Mouse (Mus musculus): ENCODE data around the gene Ifi35.
"Not testable (repeated sequence)": the region's sequence is repeated elsewhere in the genome, so short reads cannot be mapped to it uniquely, and the experiment has no call there.

The Ifi35 gene

DNA sequence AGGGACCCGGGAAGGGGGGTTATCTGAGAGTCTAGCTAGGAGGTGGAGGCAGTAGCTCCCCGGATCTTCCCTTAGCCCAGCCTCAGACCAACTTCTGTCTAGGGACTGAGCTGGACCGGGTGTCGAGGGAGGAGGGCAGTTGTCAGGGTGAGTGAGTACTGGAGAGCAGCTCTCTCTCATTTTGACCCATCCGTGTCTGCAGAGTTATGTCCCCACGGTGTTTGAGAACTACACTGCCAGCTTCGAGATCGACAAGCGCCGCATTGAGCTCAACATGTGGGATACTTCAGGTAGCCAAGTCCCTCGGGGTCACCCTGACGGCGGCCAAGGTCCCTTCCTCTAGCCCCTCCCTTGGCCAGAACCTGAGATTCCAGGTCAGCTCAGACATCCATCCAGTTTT lies 20.5 kb downstream of the Ifi35 start:
- DNase-seq (ENCODE audit: low spot score), result no peak

DNA sequence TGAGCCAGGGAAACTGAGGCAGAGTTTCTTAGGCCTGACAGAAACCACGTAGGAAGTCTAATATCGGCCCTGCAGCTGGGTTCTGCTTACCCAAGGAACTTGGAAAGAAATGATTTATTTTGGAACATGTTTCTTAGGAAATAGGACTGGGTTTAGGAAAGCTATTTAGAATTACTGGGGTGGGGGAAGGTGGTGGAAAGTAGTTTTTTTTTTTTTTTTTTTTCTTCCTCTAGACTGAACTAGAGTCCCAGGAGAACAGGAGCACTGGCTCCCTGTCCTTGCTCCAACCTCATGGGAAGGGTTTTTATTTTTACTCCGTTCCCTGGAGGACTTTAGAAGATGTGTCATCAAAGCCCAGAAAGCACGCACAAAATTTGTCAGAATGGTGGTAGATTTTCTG lies 20.9 kb downstream of the Ifi35 start:
- DNase-seq (ENCODE audit: low spot score), result no peak

DNA sequence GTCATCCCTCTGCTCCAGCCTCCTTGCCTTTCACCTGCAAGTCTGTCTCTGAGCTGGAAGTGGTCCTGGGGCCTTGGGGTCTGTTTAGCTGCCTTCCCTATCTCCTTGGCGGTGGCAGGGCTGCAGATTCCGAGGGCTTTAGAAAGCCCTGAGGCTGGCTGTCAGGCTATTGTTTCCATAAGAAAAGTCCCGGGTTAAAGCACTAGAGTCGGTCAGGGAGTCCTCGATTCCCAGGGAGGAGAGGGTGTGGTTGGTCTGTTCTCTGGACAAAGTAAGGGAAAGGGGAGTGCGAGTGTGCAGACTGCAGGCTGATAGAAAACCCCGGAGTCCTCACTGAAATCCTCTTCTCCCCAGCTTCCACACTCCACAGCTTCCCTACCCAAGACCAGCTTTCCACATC lies 22.0 kb downstream of the Ifi35 start:
- DNase-seq (ENCODE audit: low spot score), result no peak

DNA sequence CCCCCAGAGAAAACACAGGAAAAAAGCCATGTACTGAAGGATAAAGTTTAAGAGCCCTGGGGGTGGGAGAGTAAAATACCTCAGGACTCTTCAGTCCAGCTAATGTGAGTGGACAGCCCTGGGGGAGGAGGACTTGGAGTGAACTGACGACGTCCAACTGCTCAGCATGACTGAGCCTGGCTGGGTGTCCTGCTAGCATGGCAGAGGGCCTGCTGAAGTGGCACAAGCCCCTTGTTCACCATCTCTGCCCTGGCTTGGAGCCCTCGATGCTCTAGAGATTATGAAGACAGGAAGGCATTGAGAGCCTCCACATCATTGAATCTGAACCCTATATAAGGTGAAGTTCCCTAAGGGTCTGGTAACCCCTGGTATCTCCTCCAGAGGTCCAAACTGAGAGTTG lies 23.7 kb downstream of the Ifi35 start:
- DNase-seq (ENCODE audit: low spot score), result no peak

DNA sequence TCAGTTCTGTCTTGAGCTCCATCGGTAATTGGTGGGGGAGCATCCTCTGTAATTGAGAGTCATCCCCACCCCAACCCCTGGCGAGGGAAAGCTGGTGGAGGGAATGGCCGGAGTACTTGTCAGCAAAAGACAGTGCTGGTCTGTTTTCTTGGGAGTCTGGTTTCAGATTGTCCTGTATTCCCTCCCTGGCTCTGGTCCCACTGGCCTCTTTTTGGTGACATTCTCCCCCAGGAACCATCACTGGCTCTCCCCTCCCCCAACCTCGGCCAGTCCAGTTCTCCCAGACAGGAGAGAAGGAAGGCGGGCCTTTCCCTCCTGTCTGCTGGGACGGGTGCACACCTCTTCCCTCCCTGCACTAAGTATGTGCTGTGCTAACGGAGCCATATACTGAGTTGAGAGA lies 24.1 kb downstream of the Ifi35 start:
- no peak for DNase-seq (ENCODE audit: low spot score)

DNA sequence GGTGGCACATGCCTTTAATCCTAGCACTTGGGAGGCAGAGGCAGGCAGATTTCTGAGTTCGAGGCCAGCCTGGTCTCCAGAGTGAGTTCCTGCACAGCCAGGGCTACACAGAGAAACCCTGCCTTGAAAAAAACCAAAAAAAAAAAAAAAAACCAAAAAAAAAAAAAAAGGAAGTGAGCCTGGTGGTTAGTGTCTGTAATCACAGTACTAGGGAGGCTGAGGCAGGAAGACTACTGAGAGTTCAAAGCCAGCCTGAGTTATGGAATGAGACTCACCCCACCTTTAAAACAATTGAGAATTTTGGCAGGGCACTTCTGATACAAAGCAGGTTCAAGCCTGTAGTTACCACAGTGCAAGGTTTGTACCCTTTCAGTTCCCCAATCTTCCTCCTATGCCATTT lies 25.5 kb downstream of the Ifi35 start:
- not testable (repeated sequence) for DNase-seq (ENCODE audit: low spot score)

DNA sequence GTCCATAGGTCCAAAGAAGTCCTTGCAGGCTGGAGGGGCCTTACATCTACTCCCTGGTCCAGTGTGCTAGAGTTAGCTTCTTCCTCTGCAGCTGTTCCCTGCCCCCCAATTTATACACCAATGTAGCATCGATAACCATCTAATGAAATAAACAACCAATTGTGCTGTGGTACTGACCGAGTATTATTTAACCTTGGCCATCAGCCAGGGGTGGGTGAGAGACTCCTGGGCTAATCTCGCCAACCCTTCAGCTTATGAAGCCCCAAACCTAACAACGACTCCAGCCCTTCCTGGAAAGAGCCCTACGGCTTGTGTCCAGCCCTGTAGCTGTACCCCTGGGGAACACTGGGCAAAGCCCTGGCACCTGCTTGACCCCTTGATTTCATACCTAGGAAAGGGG lies 26.1 kb downstream of the Ifi35 start:
- DNase-seq (ENCODE audit: low spot score), result no peak

DNA sequence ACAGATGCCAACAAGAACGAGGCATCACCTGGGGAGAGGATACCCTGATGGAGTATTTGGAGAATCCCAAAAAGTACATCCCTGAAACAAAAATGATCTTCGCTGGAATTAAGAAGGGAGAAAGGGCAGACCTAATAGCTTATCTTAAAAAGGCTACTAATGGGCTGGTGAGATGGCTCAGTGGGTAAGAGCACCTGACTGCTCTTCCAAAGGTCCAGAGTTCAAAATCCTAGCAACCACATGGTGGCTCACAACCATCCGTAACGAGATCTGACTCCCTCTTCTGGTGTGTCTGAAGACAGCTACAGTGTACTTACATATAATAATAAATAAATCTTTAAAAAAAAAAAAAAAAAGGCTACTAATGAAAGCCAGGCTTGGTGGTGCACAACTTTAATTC lies 28.2 kb downstream of the Ifi35 start:
- DNase-seq (ENCODE audit: low spot score), result not testable (repeated sequence)

DNA sequence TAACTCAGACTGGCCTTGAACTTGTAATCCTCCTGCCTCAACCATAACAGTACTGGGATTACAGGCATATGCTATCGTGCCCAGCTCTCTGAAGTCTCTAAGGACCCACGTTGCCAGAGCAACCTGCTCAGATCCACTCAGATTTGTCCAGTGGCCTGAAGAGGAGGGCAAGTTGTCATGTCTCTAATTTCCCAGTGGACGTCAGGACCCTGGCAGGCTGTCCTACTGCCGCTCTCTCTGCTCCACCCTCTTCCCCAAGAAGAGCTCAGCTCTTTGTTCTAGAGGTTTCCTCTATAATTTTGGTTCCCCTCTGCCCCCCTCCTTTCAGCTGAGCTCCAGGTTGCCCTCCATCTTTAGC lies 29.0 kb downstream of the Ifi35 start:
- peak; percentile 44 for DNase-seq (ENCODE audit: low spot score)

DNA sequence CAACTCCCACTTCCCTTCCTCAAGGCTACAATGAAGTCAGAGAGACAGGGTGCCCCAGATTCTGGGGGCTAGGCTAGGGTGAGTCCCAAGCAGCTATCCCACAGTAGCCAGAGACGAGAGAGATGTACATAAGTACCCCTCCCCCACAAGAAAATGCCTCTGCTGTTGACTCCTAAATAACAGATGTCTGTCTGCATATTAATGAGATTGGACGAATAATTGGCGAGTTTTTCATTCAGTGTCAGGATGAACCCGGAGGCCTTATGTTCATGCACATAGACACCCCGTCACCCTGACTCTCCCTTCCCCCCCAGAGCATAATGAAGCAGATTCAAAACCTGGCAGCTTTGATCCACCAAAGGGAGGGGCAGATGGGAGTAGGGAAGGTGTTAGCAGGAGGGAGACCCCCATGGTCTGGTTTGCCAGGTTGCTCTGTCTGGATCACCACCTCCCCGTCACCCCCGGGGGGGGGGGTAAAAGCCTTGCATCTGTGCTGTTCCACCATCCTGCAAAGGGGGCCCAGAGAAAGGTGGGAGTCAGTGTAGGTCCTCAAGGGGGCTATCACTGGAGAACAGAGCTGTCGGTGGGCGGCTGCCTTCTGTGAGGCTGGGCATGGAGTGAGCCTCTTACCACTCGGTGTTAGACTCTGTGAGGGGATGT lies 29.5 kb downstream of the Ifi35 start:
- DNase-seq (ENCODE audit: low spot score), result no peak

DNA sequence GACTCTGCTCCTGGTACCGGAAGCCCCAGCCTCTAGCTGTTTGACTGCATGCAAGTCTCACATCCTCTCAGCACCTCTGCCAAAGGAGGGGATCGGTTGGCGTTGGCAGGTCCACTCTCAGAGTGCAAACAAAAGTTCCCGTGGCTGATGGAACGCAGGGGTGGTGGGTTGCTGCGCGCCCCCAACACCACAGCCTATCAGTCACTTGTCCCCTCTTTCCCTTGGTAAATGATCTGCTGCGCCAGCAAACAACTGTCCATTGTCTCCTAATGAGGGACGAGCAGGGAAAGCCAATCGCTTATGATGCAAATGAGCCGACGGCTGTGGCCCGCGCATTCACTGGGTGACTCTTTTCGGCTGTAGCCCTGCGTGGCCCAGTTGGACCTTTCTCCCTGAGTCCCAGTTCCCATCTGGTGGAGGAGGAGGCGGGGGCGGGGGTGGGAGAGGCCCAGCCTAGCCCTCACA lies 31.0 kb downstream of the Ifi35 start:
- peak; percentile 81 for DNase-seq (ENCODE audit: low spot score)

DNA sequence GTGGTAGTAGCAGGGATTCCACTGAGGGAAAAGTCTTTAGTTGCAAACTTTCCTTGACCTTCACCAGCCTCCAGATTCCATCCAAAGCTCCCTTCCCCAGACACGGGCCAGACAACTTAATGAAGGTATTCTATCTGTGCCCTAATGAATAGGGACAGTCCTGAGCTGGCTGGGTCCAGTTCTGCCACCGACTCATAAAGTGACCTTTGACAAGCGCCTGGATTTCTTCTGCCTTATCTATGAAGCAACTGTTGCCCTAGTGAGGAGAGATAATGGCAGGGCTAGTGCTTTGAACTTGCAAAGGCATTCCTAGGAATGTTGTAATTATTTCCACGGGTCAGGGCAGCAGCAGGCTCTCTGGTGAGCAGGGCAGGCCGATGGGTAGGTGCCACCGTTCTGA lies 32.7 kb downstream of the Ifi35 start:
- no peak for DNase-seq (ENCODE audit: low spot score)

DNA sequence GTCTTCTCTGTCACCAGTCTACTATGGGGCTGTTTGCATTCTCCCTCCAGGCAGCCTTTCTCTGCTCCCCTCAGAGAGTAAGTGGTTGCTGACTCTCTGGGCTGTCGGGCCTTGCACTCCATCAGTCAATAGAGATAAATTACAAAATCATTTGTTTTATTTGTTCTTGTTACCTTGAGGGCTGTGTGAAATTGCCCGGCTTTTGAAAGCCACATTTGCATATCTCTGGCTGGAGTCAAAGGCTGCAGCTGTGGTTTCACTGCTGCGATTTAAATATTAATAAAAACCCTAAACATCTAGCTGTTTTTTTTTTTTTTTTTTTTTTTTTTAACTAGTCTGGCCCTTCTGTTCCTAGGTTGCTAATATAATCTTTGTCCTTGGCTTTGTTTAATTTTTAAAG lies 35.6 kb downstream of the Ifi35 start:
- no peak for DNase-seq (ENCODE audit: low spot score)

DNA sequence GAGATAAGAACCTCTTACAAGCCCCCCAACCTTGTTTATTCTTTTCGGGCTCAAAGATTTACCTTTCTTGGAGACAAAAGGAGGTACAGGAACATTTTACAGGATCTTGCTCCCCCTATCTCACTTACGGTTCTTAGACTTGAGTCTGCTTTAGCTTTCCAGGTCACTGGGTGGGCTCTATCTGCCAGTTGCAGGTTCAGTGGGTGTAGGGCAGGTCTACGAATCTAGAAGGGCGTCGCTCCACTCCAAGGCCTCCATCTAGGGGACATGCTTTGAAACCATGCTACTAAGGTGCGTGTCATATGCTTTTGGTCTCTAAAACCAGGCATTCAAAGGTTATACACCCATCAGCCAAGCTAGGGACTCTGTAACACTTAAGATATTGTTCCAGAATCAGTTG lies 36.0 kb downstream of the Ifi35 start:
- no peak for DNase-seq (ENCODE audit: low spot score)

DNA sequence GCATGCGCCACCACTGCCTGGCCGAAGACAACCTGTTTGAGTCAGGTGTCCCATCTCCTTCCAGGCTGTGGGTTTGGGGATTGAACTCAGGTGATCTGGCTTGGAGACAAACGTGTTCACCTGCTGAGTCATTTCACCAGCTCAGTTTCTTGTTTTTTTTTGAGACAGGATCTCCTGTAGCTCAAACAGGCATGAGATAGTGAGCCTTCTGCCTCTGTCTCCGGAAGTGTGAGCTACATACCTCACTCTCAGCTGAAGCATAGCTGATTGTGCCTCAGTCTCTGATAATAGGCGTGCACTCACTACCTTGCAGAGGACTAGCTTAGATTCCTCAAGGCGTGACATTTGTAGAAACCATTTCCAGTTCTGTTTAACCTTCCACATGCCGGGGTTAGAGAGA lies 36.6 kb downstream of the Ifi35 start:
- no peak for DNase-seq (ENCODE audit: low spot score)

DNA sequence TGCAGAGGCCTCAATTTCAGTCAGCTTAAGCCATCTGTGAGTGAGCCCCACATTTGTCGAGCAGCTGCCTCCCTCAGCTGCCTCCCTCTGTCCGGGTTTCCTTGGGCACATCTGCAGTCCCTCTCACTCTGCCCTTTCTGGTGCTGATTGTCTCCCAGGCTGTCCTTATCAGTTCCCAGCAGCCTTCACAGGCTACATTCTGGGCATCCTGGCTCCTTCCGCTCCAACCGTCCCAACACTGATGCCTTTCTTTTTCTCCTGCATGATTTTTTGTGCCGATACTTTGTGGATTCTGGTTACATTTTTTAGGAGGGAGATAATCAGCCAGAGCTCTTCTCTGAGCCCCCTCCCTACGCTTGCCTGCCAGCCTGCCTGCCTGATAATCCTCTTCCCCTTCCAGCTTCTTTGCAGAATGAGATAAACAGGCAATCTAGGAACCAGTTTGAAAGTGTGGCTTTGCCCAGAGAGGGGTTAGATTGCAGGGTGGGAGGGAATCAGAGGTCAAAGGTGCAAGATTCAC lies 37.4 kb downstream of the Ifi35 start:
- DNase-seq (ENCODE audit: low spot score), result no peak

DNA sequence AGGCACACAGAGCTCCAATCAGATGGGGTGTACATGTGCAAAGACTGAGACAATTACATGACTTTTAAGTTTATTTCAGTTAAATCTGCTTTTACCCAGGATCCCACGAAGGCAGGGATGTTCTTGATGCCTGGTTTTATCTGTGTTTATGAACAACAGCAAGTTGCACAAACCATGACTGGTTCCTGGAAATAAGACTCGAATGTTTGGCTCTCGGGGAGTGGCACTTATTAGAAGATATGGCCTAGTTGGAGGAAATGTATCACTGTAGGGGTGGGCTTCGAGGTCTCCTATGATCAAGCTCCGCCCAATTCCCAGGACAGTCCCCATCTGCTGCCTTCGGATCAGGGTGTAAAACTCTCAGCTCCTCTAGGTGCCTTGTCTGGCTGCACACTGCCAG lies 37.9 kb downstream of the Ifi35 start:
- no peak for DNase-seq (ENCODE audit: low spot score)

DNA sequence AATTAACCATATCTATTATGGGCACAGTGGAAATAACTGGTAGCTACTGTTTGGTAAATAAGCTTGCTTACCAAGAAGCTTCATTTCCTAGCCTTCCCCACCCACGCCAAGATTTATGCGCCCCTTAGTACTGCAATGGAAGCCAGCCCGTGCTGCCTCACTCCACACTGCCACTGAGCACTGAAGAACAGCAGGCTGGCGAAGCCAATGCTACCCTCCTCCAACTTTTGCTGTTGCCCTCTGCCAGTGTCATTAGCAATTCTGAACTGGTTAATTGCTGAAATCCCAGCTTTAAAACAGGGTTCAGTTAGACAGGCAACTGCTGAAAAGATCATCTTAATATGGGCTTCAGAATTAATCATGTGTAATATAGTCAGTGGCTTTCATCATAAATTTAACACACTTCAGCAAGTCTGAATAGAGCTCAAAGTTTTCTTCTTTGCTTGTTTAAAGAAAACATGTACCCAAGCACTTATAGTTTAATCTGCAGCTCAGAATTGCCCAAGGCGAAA lies 58.1 kb downstream of the Ifi35 start:
- DNase-seq (ENCODE audit: low spot score), result no peak

DNA sequence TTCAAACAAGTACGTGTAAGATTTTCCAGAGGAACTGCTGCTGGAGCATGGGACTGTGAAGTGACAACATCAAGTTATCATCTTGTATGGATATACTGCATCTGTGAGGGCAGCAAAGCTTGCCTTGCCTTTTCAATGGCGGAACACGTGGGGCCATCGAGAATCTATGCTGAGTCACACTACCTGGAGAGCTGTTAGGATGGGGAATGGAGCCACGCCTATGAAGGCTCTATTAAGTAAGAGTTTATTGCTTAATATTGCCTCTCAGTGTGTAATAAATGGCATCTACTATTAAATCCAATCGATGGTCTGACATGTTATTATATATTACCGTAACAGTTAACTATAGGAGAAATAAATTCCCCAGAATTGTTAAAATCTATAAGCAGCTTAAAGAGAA lies 58.9 kb downstream of the Ifi35 start:
- no peak for DNase-seq (ENCODE audit: low spot score)

Measured in embryo, embryonic 10 days (tissue).